Mouse (Mus musculus) thymus, postnatal 0 days (tissue): Measurements from ENCODE around the gene Mia. TPM values are rescaled to one million over a fixed set of nuclear protein-coding genes. Genes with fewer than 3 reads are reported as not detected.

Experiments used
- DNase-seq: peaks from one replicate; pipeline ENCODE4 v3.0.0-alpha.2; 2015; ENCODE audit warnings: low spot score
- microRNA counts: library from miRNA; unstranded; fragments of <30 nt; microRNA quantifications from one replicate; lab custom pipeline; 2015
- microRNA-seq: library from miRNA; unstranded; fragments of <30 nt; microRNA quantifications from one replicate; pipeline ENCODE4, GENCODE M21; 2016; ENCODE audit warnings: borderline number of aligned reads
- polyA plus RNA-seq: library from polyadenylated mRNA; unstranded; fragments of >200 nt; fragmentation: Nextera tagmentation; extraction: Ambion mirVana; gene quantifications from 2 replicates; pipeline ENCODE4 v1.2.1, GENCODE M21; 2015

Gene Mia
- polyA plus RNA-seq, 1 experiment from 2014 or later, result 3.4 TPM

GRCm38 (mm10) chr7:27161744-27162143 lies 19.2 kb downstream of the Mia start:
- DNase-seq, result no peak

GRCm38 (mm10) chr7:27160921-27161320 lies 20.0 kb downstream of the Mia start:
- no peak for DNase-seq

- peak; percentile 90 for DNase-seq
Observed at GRCm38 (mm10) chr7:27159882-27160281, 21.1 kb downstream of the Mia start.

- no peak for DNase-seq
Observed at GRCm38 (mm10) chr7:27159256-27159655, 21.7 kb downstream of the Mia start.

GRCm38 (mm10) chr7:27158171-27158570 lies 22.8 kb downstream of the Mia start:
- DNase-seq, result no peak

GRCm38 (mm10) chr7:27156005-27156404 lies 25.0 kb downstream of the Mia start:
- DNase-seq, result no peak

- no peak for DNase-seq
Observed at GRCm38 (mm10) chr7:27153205-27153764, 27.7 kb downstream of the Mia start, which contains the start of gene Cyp2t4. Cyp2t4 (plus strand) TSS chr7:27153714.

GRCm38 (mm10) chr7:27136410-27136996 lies 44.5 kb downstream of the Mia start:
- no peak for DNase-seq

- no peak for DNase-seq
Observed at GRCm38 (mm10) chr7:27133757-27134156, 47.2 kb downstream of the Mia start.

- DNase-seq, result no peak
Observed at GRCm38 (mm10) chr7:27133156-27133555, 47.8 kb downstream of the Mia start.

GRCm38 (mm10) chr7:27132588-27132987 lies 48.4 kb downstream of the Mia start:
- DNase-seq, result peak; percentile 48

GRCm38 (mm10) chr7:27131387-27131786 lies 49.6 kb downstream of the Mia start:
- DNase-seq, result no peak

- no peak for DNase-seq
Observed at GRCm38 (mm10) chr7:27130521-27131370, 50.2 kb downstream of the Mia start.

- no peak for DNase-seq
Observed at GRCm38 (mm10) chr7:27129811-27130210, 51.1 kb downstream of the Mia start.

MicroRNAs within 50 kb of the gene (microRNA counts, 519-probe panel; counts per million panel counts)
- microRNA mmu-miR-1191 (lab: Ali Mortazavi, UCI), result 473 counts per million, percentile 71 among the panel's probes with 10 or more counts

Small RNAs within 50 kb of the gene (microRNA-seq; reads per million reads assigned to microRNA genes)
- gene Mir1191, result not detected
- not detected for gene Mir3101

Other genes starting within 250 kb of the Mia start
- not detected in 2 replicates for gene Cyp2a22, start 241.8 kb downstream of the Mia start, polyA plus RNA-seq
- gene Cyp2a12, start 152.1 kb downstream of the Mia start, polyA plus RNA-seq, result not detected in 2 replicates
- gene Cyp2f2, start 61.2 kb downstream of the Mia start, polyA plus RNA-seq, result 2.0 and 10.5 TPM in 2 replicates
- 0.10 TPM in 1 of 2 replicates, not detected in the other for gene Cyp2t4, start 27.4 kb downstream of the Mia start, polyA plus RNA-seq
- gene Egln2, start 14.4 kb downstream of the Mia start, polyA plus RNA-seq, result 52.4 and 59.5 TPM in 2 replicates
- gene Rab4b, start 2.3 kb downstream of the Mia start, polyA plus RNA-seq, result 125 and 131 TPM in 2 replicates
- not detected in 2 replicates for gene Gm21983, start 71 bp downstream of the Mia start, polyA plus RNA-seq
- gene BC024978, start 14.6 kb upstream of the Mia start, polyA plus RNA-seq, result 2.5 and 4.0 TPM in 2 replicates
- gene Snrpa, start 15.1 kb upstream of the Mia start, polyA plus RNA-seq, result 165 and 192 TPM in 2 replicates
- gene Itpkc, start 47.5 kb upstream of the Mia start, polyA plus RNA-seq, result 2.3 TPM in 2 replicates
- 15.8 and 15.9 TPM in 2 replicates for gene Coq8b, start 51.9 kb upstream of the Mia start, polyA plus RNA-seq
- gene Numbl, start 77.3 kb upstream of the Mia start, polyA plus RNA-seq, result 3.2 and 3.5 TPM in 2 replicates
- 3.6 and 5.6 TPM in 2 replicates for gene Ltbp4, start 156.5 kb upstream of the Mia start, polyA plus RNA-seq
- gene Shkbp1, start 174.9 kb upstream of the Mia start, polyA plus RNA-seq, result 45.1 and 46.3 TPM in 2 replicates
- 0.44 TPM in 1 of 2 replicates, not detected in the other for gene Gm20479, start 176.3 kb upstream of the Mia start, polyA plus RNA-seq